24 mouse cellular contexts compared by ENCODE assay signal in genomic region chr1:193969264-193969908, GRCm38 (mm10).
DNase-seq lines count a peak whose midpoint lies in the region; ATAC-seq lines count a peak whose summit lies in the region.
"Had no signal": no experiment of that assay in that cellular context is flagged by ENCODE, and none has a peak within 500 bp of the region (broad histone marks: within the 10 kb centered on the region; RNA-seq: fewer than 3 reads in every experiment).

No protein-coding gene starts in this region.

- ATAC-seq in embryonic facial prominence, embryonic 14.5 days (ENCODE audit: low read depth) = no peak
- no peak for ATAC-seq in hindbrain, embryonic 14.5 days (ENCODE audit: low FRiP score)
- no peak for ATAC-seq in midbrain, embryonic 15.5 days (replicated peaks)
- ATAC-seq in neural tube, embryonic 15.5 days (ENCODE audit: low FRiP score) = no peak
- ATAC-seq: intestine, embryonic 16.5 days; liver, postnatal 0 days had no signal

- H3K9me3 ChIP-seq in embryonic facial prominence, embryonic 14.5 days (ENCODE audit: control insufficient read depth, low read length) = no peaks in the 10 kb centered on the region
- no peaks in the 10 kb centered on the region for H3K9me3 ChIP-seq in embryonic facial prominence, embryonic 10.5 days
- H3K9me3 ChIP-seq in hindbrain, embryonic 14.5 days (ENCODE audit: control insufficient read depth, low read length) = no peaks in the 10 kb centered on the region
- H3K9me3 ChIP-seq in hindbrain, embryonic 10.5 days = no peaks in the 10 kb centered on the region
- no peaks in the 10 kb centered on the region for H3K9me3 ChIP-seq in midbrain, embryonic 15.5 days
- no peaks in the 10 kb centered on the region for H3K9me3 ChIP-seq in midbrain, embryonic 10.5 days (replicated peaks)
- H3K9me3 ChIP-seq in neural tube, embryonic 15.5 days (replicated peaks) = no peaks in the 10 kb centered on the region
- H3K9me3 ChIP-seq: embryonic facial prominence, embryonic 13.5 days; heart, embryonic 12.5 days; hindbrain, embryonic 15.5 days; limb, embryonic 12.5 days had no signal

- H3K4me2 ChIP-seq in embryonic facial prominence, embryonic 14.5 days (ENCODE audit: low read depth, low read length) = no peak overlapping the region
- no peak overlapping the region for H3K4me2 ChIP-seq in hindbrain, embryonic 14.5 days (replicated peaks)
- H3K4me2 ChIP-seq in midbrain, embryonic 15.5 days = no peak overlapping the region
- no peak overlapping the region for H3K4me2 ChIP-seq in neural tube, embryonic 15.5 days
- H3K4me2 ChIP-seq: embryonic facial prominence, embryonic 13.5 days; heart, embryonic 12.5 days; hindbrain, embryonic 15.5 days; limb, embryonic 12.5 days; liver, embryonic 11.5 days had no signal

- no peak overlapping the region for H3K9ac ChIP-seq in embryonic facial prominence, embryonic 14.5 days (ENCODE audit: low read depth, low read length)
- H3K9ac ChIP-seq in hindbrain, embryonic 14.5 days = no peak overlapping the region
- H3K9ac ChIP-seq in midbrain, embryonic 15.5 days = no peak overlapping the region
- no peak overlapping the region for H3K9ac ChIP-seq in neural tube, embryonic 15.5 days (replicated peaks)
- H3K9ac ChIP-seq: embryonic facial prominence, embryonic 13.5 days; heart, embryonic 12.5 days; hindbrain, embryonic 15.5 days; limb, embryonic 12.5 days; liver, postnatal 0 days had no signal

- no peak overlapping the region for H3K4me3 ChIP-seq in embryonic facial prominence, embryonic 14.5 days (ENCODE audit: low read depth, low read length)
- no peak overlapping the region for H3K4me3 ChIP-seq in embryonic facial prominence, embryonic 10.5 days
- H3K4me3 ChIP-seq in hindbrain, embryonic 14.5 days (replicated peaks; ENCODE audit: low read length) = no peak overlapping the region
- no peak overlapping the region for H3K4me3 ChIP-seq in hindbrain, embryonic 10.5 days
- no peak overlapping the region for H3K4me3 ChIP-seq in midbrain, embryonic 15.5 days
- H3K4me3 ChIP-seq in midbrain, embryonic 10.5 days = no peak overlapping the region
- no peak overlapping the region for H3K4me3 ChIP-seq in neural tube, embryonic 15.5 days (replicated peaks)
- H3K4me3 ChIP-seq: embryonic facial prominence, embryonic 13.5 days; heart, embryonic 12.5 days; hindbrain, embryonic 15.5 days; limb, embryonic 12.5 days had no signal

- no peaks in the 10 kb centered on the region for H3K27me3 ChIP-seq in embryonic facial prominence, embryonic 14.5 days (replicated peaks; ENCODE audit: control insufficient read depth, insufficient read depth, low read length)
- H3K27me3 ChIP-seq in embryonic facial prominence, embryonic 10.5 days (replicated peaks; ENCODE audit: low read depth, poor library complexity, severe bottlenecking) = no peaks in the 10 kb centered on the region; the same call in 1 of the 2 replicates
- no peaks in the 10 kb centered on the region for H3K27me3 ChIP-seq in hindbrain, embryonic 14.5 days (ENCODE audit: control insufficient read depth, insufficient read depth, low read length)
- no peaks in the 10 kb centered on the region for H3K27me3 ChIP-seq in hindbrain, embryonic 10.5 days (ENCODE audit: insufficient read depth, poor library complexity, severe bottlenecking)
- no peaks in the 10 kb centered on the region for H3K27me3 ChIP-seq in midbrain, embryonic 15.5 days (replicated peaks)
- no peaks in the 10 kb centered on the region for H3K27me3 ChIP-seq in midbrain, embryonic 10.5 days (ENCODE audit: low read depth, poor library complexity, severe bottlenecking)
- H3K27me3 ChIP-seq in neural tube, embryonic 15.5 days (replicated peaks) = no peaks in the 10 kb centered on the region
- H3K27me3 ChIP-seq: embryonic facial prominence, embryonic 13.5 days; heart, embryonic 12.5 days; hindbrain, embryonic 15.5 days had no signal

- 57% methylated on average over 4 of the region's 4 CpGs for WGBS in embryonic facial prominence, embryonic 14.5 days
- WGBS in embryonic facial prominence, embryonic 10.5 days = 81% methylated on average over 4 of the region's 4 CpGs
- WGBS in hindbrain, embryonic 14.5 days = 75% methylated on average over 4 of the region's 4 CpGs
- WGBS in hindbrain, embryonic 10.5 days = 83% methylated on average over 4 of the region's 4 CpGs
- WGBS in midbrain, embryonic 15.5 days = 76% methylated on average over 4 of the region's 4 CpGs
- 82% methylated on average over 4 of the region's 4 CpGs for WGBS in midbrain, embryonic 10.5 days
- WGBS in neural tube, embryonic 15.5 days = 57% methylated on average over 4 of the region's 4 CpGs

- no peaks in the 10 kb centered on the region for H3K36me3 ChIP-seq in embryonic facial prominence, embryonic 14.5 days (ENCODE audit: control insufficient read depth, insufficient read depth, low read length)
- H3K36me3 ChIP-seq in embryonic facial prominence, embryonic 10.5 days (replicated peaks) = no peaks in the 10 kb centered on the region
- H3K36me3 ChIP-seq in hindbrain, embryonic 14.5 days (replicated peaks; ENCODE audit: control insufficient read depth, insufficient read depth) = no peaks in the 10 kb centered on the region
- no peaks in the 10 kb centered on the region for H3K36me3 ChIP-seq in hindbrain, embryonic 10.5 days
- H3K36me3 ChIP-seq in midbrain, embryonic 15.5 days (replicated peaks) = no peaks in the 10 kb centered on the region
- no peaks in the 10 kb centered on the region for H3K36me3 ChIP-seq in midbrain, embryonic 10.5 days
- H3K36me3 ChIP-seq in neural tube, embryonic 15.5 days = no peaks in the 10 kb centered on the region
- H3K36me3 ChIP-seq: embryonic facial prominence, embryonic 13.5 days; heart, embryonic 12.5 days; hindbrain, embryonic 15.5 days; limb, embryonic 12.5 days had no signal

- H3K4me1 ChIP-seq in embryonic facial prominence, embryonic 14.5 days (ENCODE audit: control insufficient read depth, insufficient read depth, low read length) = peaks cover 5% of the 10 kb centered on the region; the same call in 1 of the 2 replicates
- peaks cover 15% of the 10 kb centered on the region for H3K4me1 ChIP-seq in embryonic facial prominence, embryonic 10.5 days
- peaks cover 6% of the 10 kb centered on the region; the same call in 1 of the 2 replicates for H3K4me1 ChIP-seq in hindbrain, embryonic 14.5 days (replicated peaks; ENCODE audit: control insufficient read depth, insufficient read depth, low read length)
- H3K4me1 ChIP-seq in hindbrain, embryonic 10.5 days (replicated peaks) = peaks cover 6% of the 10 kb centered on the region; the same call in 1 of the 2 replicates
- H3K4me1 ChIP-seq in midbrain, embryonic 15.5 days = peaks cover 9% of the 10 kb centered on the region
- H3K4me1 ChIP-seq in midbrain, embryonic 10.5 days = no peaks in the 10 kb centered on the region
- peaks cover 15% of the 10 kb centered on the region for H3K4me1 ChIP-seq in neural tube, embryonic 15.5 days
- H3K4me1 ChIP-seq: heart, embryonic 12.5 days had no signal

- no peak overlapping the region for H3K27ac ChIP-seq in embryonic facial prominence, embryonic 14.5 days (replicated peaks; ENCODE audit: low read depth, low read length)
- H3K27ac ChIP-seq in embryonic facial prominence, embryonic 10.5 days (replicated peaks) = no peak overlapping the region
- H3K27ac ChIP-seq in hindbrain, embryonic 14.5 days = 0 out of 2 replicates have a peak overlapping the region, but pooled peaks have one; percentile 2
- no peak overlapping the region for H3K27ac ChIP-seq in hindbrain, embryonic 10.5 days
- peak overlapping the region; percentile 42; the same call in 1 of the 2 replicates for H3K27ac ChIP-seq in midbrain, embryonic 15.5 days
- no peak overlapping the region for H3K27ac ChIP-seq in midbrain, embryonic 10.5 days (replicated peaks)
- peak overlapping the region; percentile 58 for H3K27ac ChIP-seq in neural tube, embryonic 15.5 days (replicated peaks)
- H3K27ac ChIP-seq: embryonic facial prominence, embryonic 13.5 days; hindbrain, embryonic 15.5 days; limb, embryonic 12.5 days; macrophage had no signal

- peak; percentile 54 for DNase-seq in embryonic facial prominence, embryonic 14.5 days (ENCODE audit: low spot score)
- no peak for DNase-seq in embryonic facial prominence, embryonic 10.5 days (ENCODE audit: low spot score)
- DNase-seq in hindbrain, embryonic 14.5 days (ENCODE audit: low spot score) = no peak
- DNase-seq in hindbrain, embryonic 10.5 days (ENCODE audit: low spot score) = no peak
- DNase-seq in midbrain, embryonic 10.5 days (ENCODE audit: low spot score) = no peak
- DNase-seq in frontal cortex, postnatal 25 days (ENCODE audit: low spot score in 2 of 2) = no peak
- DNase-seq: adrenal gland, postnatal 36 days; cerebellum, adult 11-12 months; cerebellum, postnatal 25 days; gastrocnemius, postnatal 14 days; heart, adult 18-20 months; heart, postnatal 14 days; kidney, adult 9 months; kidney, postnatal 14 days; liver, postnatal 0 days had no signal

Comparison
In these comparisons a context has a peak if more than half of its experiments do, and no peak if none do; other contexts are left out.
1. H3K27ac ChIP-seq: peak in hindbrain, embryonic 14.5 days (single experiment), midbrain, embryonic 15.5 days (single experiment) and neural tube, embryonic 15.5 days (single experiment); none in embryonic facial prominence, embryonic 14.5 days (single experiment), embryonic facial prominence, embryonic 10.5 days (single experiment), hindbrain, embryonic 10.5 days (single experiment) and midbrain, embryonic 10.5 days (single experiment).